Mouse (Mus musculus): ENCODE data around the gene Rps6ka3. TPM values are rescaled to one million over a fixed set of nuclear protein-coding genes. Genes with fewer than 3 reads are reported as not detected.
A peak's percentile ranks its signal among the peaks of the same experiment; 100 is the strongest.

Gene Rps6ka3
- polyA plus RNA-seq, 1 experiment, result 23.2 TPM

DNA sequence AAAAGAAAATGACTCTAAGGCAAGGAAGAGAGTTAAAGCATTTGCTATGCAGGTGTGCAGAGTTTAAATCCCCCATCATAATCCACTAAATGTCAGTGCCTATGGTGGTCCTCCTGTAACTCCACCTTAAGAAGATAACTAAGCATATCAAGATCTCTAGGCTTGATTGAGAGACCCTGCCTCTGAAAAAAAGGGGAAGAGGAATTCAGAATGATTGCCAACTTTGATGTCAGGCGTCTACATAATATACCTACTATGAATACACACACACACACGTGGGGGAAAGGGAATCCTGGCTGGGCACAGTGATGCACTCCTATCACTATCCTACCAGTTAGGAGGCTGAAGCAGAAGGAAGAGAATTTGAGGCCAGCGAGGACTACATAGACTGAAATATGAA, 181.1 kb downstream of the Rps6ka3 start:
- Histone ChIP-seq H3K4me1 (ENCODE audit: control insufficient read depth, insufficient read depth, low read length) (no peaks in the 10 kb centered on the region), H3K27ac (ENCODE audit: insufficient read depth, low read length) (no peak overlapping the region), H3K4me3 (ENCODE audit: insufficient read depth, low read length) (no peak overlapping the region)
- TF ChIP-seq CTCF (IDR thresholded peaks at IDR 0.05; ENCODE audit: extremely low read depth, insufficient read depth, low read length) (no peak), POLR2A (IDR thresholded peaks at IDR 0.05; ENCODE audit: extremely low read depth, insufficient read depth, low read length) (no peak)

DNA sequence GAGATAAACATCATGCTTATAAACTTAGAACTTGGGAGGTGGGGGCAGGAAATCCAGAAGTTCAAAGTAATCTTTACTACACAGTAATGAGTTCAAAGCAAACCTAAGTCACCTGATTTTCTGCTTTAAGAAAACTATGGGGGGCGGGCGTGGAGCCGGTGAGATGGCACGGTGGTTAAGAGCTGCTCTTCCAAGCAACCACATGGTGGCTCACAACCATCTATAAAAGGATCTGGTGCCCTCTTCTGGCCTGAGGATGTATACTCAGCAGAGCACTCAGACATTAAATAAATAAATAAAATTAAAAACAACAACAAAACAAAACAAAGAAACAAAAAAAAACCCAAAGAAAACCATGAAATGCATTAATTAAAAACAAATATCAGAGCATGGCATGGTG, 199.1 kb downstream of the Rps6ka3 start:
- H3K4me1 ChIP-seq (ENCODE audit: control insufficient read depth, insufficient read depth, low read length), result no peaks in the 10 kb centered on the region
- H3K4me3 ChIP-seq (ENCODE audit: insufficient read depth, low read length), result no peak overlapping the region
- H3K27ac ChIP-seq (ENCODE audit: insufficient read depth, low read length), result no peak overlapping the region
- TF ChIP-seq CTCF (IDR thresholded peaks at IDR 0.05; ENCODE audit: extremely low read depth, insufficient read depth, low read length) (peak; percentile 34; the same call in 1 of the 2 replicates), POLR2A (IDR thresholded peaks at IDR 0.05; ENCODE audit: extremely low read depth, insufficient read depth, low read length) (no peak)

DNA sequence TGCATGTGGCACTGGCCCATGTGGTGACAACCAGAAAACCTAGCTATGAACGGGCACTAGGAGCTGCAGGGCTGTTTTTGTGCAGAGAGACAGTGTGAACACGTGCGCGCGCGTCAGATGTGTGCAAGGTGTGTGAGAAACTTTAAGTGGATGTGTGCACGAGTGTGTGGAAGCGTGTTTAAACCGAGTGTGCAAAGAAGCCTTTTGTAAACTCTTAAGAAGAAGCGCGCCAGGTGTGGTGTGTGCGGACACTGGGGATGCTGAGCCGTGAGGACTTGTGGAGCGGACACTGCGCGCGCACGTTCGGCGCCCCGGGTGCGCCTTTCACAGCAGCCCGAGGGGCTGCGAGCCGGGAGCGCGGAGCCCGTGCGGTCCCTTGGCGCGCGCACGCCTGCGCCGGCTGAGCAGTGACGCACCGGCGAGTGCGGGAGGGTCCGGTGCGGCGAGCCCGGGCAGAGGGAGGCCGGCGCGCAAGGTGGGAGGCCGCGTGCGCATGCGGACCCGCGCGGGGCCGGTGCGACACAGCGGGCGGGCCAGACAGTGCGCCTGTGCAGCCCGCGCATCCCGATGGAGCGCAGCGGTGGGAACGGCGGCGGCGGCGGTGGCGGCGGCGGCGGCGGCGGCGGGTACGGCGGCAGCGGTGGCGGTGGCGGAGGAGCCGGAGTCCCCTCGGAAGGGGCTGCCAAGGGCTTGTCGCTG, 204.2 kb downstream of the Rps6ka3 start, which contains the start of gene Map7d2:
Map7d2 (plus strand) TSS at position 443 of the 699 bp plus-strand sequence.
- H3K27ac ChIP-seq (ENCODE audit: insufficient read depth, low read length), result peak within 1 kb of the TSS; percentile 83
- TF ChIP-seq CTCF (IDR thresholded peaks at IDR 0.05; ENCODE audit: extremely low read depth, insufficient read depth, low read length) (no peak), POLR2A (IDR thresholded peaks at IDR 0.05; ENCODE audit: extremely low read depth, insufficient read depth, low read length) (no peak)

DNA sequence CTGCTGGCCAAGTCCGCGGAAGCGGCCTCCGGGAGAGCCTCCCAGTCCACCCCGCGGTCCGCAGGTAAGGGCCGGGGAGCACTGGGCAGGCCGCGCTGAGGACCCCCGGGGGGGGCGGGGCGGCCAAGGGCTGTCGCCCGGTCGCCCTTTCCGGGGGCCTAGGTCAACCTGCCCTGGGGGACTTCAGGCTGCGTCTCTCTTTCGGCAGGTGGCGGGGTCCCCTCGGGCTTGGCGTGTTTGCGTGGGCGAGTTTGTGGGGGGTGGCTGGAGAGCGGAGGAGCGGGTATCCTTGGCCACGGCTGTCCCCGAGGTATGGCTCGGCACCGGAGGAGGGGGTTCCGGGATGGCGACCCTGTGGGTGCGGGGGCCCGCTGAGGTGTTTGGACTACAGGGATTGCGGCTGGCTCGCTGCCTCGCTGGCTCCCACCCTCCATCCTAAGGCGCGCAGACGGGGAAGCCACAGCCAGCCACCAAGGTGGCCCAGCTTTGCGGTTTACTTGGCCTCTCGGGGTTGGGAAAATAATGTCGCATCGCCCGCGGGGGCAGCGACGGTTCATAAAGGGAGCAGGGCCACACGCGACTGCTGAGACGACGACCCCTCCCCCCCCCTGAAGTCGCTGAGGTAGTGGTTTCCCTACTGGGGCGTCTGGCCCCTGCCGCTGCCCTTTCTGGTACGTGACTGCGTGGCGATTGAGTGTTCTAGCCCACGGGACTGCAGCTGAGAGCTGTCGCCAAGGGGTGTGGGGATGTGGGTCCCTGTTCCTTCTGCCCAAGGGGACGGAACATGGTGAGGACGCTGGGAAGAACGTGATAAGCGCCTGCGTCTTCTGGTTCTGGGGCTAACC, 204.9 kb downstream of the Rps6ka3 start:
- H3K27ac ChIP-seq (ENCODE audit: insufficient read depth, low read length), result peak overlapping the region; percentile 83
- H3K4me3 ChIP-seq (ENCODE audit: insufficient read depth, low read length), result peak overlapping the region; percentile 99
- no peak for TF ChIP-seq CTCF (IDR thresholded peaks at IDR 0.05; ENCODE audit: extremely low read depth, insufficient read depth, low read length)
- TF ChIP-seq POLR2A (IDR thresholded peaks at IDR 0.05; ENCODE audit: extremely low read depth, insufficient read depth, low read length), result peak; percentile 28; the same call in 1 of the 2 replicates
- no peaks in the 10 kb centered on the region for H3K4me1 ChIP-seq (ENCODE audit: control insufficient read depth, insufficient read depth, low read length)

More for the DNA sequence above, 204.2 kb downstream of the Rps6ka3 start, which contains the start of gene Map7d2:
- peak within 1 kb of the TSS; percentile 99 for H3K4me3 ChIP-seq (ENCODE audit: insufficient read depth, low read length)
- H3K4me1 ChIP-seq (ENCODE audit: control insufficient read depth, insufficient read depth, low read length), result no peaks in the 10 kb centered on the region

Other genes with a start within 250 kb of the Rps6ka3 start
- gene Eif1ax, start 161.9 kb downstream of the Rps6ka3 start, polyA plus RNA-seq (2012; rRNA removed), result 50.3 and 61.3 TPM in 2 replicates
- gene Map7d2, start 204.3 kb downstream of the Rps6ka3 start, polyA plus RNA-seq (2012; rRNA removed), result 53.9 and 59.2 TPM in 2 replicates

Measured in cortical plate, adult 2 months (tissue).